Mouse (Mus musculus): ENCODE measurements around the gene Cdcp1. TPM values are rescaled to one million over a fixed set of nuclear protein-coding genes. Genes with fewer than 3 reads are reported as not detected.
A peak's percentile ranks its signal among the peaks of the same experiment; 100 is the strongest.

The Cdcp1 gene
- total RNA-seq, 1 experiment from 2014 or later = 0.12 TPM

DNA sequence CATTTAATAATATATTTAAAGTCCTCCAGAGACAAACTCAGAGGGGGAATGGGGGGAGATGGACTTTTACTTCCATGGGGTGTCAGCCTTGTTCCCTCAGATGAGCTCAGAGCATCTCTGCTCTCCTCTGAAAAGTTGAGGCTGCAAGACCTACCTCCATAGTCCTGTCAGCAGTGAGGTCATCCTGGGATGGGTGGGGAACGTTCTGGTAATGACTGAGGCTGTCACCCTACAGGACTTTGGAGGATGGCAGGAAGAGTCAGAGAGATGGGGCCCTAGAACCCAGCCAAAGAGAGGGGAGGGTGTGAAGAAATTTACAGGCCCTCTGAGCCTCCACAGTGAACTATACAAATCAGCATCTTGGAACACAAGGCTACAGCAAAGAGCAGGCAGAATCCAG lies 64.3 kb downstream of the Cdcp1 start:
- DNase-seq = no peak

DNA sequence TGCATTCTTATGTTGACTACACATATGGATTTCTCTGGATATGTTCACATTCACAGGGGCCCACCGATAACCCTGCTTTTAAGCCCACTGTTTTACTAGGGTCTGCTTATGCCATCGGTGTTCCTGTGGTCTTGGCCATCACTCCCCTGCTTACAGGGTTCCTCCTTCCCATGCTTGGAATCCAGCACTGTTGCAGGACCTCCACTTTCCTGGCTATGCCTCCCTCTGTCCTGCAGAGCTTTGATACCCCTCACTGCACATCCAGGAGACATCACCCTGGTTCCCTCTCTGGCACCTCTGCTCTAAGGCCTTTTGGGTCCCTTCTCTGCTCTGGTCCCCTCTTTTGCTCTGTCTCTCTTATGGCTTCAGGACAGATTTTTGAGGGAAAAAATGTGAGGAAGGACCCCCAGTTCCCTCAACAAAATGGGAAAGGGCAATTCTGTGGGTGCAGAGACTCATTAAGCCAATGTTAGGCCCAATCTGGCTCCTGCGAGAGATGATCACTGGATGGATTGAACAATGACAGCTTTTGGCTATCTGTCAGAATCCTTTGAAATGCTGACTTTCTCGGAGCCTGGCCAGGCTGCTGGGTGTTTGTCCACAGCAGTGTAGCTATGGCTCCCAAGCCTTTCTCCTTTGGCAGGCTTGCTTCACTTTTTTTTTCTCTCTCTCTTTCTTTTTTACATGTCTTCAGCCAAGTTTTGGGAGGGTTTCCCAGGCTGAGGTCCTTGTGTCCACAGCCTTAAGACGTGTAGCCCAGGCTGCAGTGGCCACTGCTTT lies 65.4 kb downstream of the Cdcp1 start, which contains the start of gene Clec3b:
Gene Clec3b, plus strand, starts transcription at position 706 of the 780 bp plus-strand sequence.
- DNase-seq = peak; percentile 17

- no peak for DNase-seq
Observed at GRCm38 (mm10) chr9:123148430-123148829, 67.4 kb downstream of the Cdcp1 start.

DNA sequence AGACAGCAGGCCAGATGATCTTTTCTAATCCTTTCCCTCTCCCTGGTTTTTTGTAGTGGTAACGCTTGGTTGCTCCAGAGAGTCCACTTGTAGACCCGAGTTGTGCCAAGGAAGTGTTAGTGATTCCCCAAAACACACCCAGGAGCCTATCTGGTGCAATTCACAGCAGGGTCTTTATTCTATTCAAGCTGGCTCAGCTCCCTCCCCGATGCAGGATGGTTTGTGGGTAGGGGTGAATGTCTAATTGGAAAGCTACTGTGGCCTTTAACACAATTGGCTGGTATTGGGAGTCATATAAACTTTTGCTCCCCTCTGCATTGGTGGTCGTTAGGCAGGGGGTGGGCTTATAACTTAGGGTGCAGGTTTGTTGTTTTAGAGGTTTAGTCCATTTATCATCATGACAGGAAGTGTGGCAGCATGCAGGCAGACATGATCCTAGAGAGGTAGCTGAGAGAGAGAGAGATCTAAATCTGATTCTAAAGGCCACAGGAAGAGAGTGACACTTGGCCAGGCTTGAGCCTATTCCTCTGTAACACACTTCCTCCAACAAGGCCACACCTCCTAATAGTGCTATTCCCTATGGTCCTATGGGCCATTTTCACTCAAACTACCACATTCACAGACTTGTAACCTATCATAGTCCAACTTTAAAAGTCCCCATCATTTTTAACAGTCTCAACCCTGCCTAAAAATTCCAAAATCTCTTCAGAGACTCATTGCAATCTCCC lies 75.8 kb downstream of the Cdcp1 start:
- no peak for DNase-seq

- DNase-seq = peak; percentile 30
Observed at GRCm38 (mm10) chr9:123138891-123139474, 76.9 kb downstream of the Cdcp1 start.

DNA sequence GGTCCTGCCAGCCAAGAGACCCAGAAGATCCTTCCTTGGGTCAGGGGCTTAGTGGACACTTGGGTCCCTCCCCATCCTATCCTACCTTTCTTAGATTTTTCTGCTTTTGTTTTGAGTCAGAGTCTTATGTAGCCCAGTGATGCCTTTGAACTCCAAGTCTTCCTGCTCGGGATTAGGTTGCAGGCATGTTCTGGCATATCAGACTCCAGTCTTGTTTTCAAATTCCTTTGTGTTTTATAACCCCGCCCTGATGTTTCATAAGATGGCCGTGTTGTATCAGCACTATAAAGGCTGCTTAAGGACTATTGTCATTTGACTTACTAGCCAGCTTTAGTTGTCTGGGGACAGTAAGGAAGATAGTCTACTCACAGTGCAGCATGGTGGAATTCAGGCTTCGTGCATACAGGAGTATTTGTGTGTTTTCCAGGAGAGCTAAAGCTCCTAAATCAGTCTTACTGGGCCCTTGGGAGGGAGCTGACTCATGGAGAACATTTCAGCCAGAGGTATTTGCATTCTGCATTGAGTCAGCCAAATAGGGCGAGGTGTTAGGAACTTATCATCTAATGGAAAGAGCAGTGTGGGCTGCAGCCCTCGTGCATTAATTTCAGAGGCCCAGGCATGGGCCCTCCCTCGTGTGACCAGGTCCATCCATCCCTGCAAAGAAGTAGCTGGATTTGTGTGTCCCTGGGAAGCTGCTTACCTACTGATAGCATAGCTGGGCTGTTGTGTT lies 78.7 kb downstream of the Cdcp1 start:
- DNase-seq = no peak

DNA sequence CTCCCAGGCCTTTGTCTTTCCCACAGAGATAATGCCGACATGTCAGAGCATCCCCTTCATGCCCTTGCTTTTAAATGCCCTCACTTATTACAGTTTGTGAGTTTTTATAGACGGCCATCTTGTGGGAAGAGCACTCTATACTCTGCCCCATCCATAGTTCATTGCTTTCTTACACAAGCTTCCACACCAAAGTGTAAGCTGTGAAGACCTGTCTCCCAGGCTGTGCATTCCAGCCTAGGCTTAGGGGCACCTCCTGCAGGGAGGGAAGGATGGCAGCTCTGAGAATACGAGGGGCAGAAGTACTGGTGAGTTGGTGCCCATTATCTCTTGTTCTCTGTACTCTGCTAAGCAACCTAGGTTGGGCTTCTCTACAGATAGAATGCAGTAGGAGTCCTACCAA lies 82.8 kb downstream of the Cdcp1 start:
- DNase-seq = no peak

DNA sequence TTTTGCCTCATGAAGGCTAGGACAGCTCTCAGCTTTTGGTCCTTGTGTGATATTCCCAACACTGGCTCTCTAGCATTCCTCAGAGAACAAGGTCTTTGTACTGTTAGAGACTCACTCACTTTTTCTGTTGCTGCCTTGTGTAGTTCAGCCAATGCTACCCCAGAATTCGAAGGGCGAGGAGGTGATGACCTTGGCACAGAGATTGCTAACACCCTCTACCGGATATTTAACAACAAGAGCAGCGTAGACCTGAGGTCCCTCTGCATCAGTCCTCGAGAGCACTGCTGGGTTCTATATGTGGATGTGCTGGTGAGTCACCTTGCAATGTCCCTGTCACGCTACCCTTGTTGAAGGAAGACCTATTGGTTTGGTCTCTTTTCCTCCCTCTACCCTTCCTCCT lies 88.2 kb downstream of the Cdcp1 start:
- no peak for DNase-seq

- no peak for DNase-seq
Observed at GRCm38 (mm10) chr9:123124413-123124981, 91.3 kb downstream of the Cdcp1 start.

GRCm38 (mm10) chr9:123123571-123124412 lies 92.0 kb downstream of the Cdcp1 start:
- DNase-seq = peak; percentile 20

GRCm38 (mm10) chr9:123123017-123123416 lies 92.8 kb downstream of the Cdcp1 start:
- DNase-seq = no peak

Other genes with a start within 250 kb of the Cdcp1 start
- 21.7 and 25.2 TPM in 2 replicates for gene Tmem42, start 194.7 kb downstream of the Cdcp1 start, total RNA-seq (2021)
- 0.86 and 2.1 TPM in 2 replicates for gene Tgm4, start 181.3 kb downstream of the Cdcp1 start, total RNA-seq (2021)
- gene Zdhhc3, start 102.8 kb downstream of the Cdcp1 start, total RNA-seq (2021) = 77.8 and 87.8 TPM in 2 replicates
- gene Exosc7, start 102.8 kb downstream of the Cdcp1 start, total RNA-seq (2021) = 42.9 and 50.9 TPM in 2 replicates
- gene Clec3b, start 65.1 kb downstream of the Cdcp1 start, total RNA-seq (2021) = 11.4 and 15.0 TPM in 2 replicates
- 7.9 and 9.5 TPM in 2 replicates for gene Tmem158, start 44.7 kb upstream of the Cdcp1 start, total RNA-seq (2021)
- gene Lars2, start 150.9 kb upstream of the Cdcp1 start, total RNA-seq (2021) = 68.1 and 42,328 TPM in 2 replicates